Mouse (Mus musculus): ENCODE data around the gene Ptprs. TPM values are rescaled to one million over a fixed set of nuclear protein-coding genes. Genes with fewer than 3 reads are reported as not detected.
"Not testable (repeated sequence)": the region's sequence is repeated elsewhere in the genome, so short reads cannot be mapped to it uniquely, and the experiment has no call there.

Gene Ptprs
- polyA plus RNA-seq, 1 experiment from 2014 or later, result 229 TPM

- H3K9ac ChIP-seq (ENCODE audit: low read depth, low read length), result no peak overlapping the region; the same call in 1 of the 2 replicates
- ATAC-seq, result no peak
- H3K27ac ChIP-seq (ENCODE audit: low read depth, low read length), result peak overlapping the region; percentile 49
- peaks cover 24% of the 10 kb centered on the region for H3K27me3 ChIP-seq (replicated peaks; ENCODE audit: control insufficient read depth, insufficient read depth, low read length)
- no peak overlapping the region; the same call in 1 of the 2 replicates for H3K4me3 ChIP-seq (ENCODE audit: low read length)
- H3K9me3 ChIP-seq (ENCODE audit: control insufficient read depth, low read length), result no peaks in the 10 kb centered on the region
- peaks cover 28% of the 10 kb centered on the region for H3K4me1 ChIP-seq (ENCODE audit: control insufficient read depth, insufficient read depth, low read depth, low read length)
- H3K36me3 ChIP-seq (ENCODE audit: control insufficient read depth, insufficient read depth, low read length), result no peaks in the 10 kb centered on the region
- WGBS, result 21% methylated on average over 27 of the region's 27 CpGs
- peak overlapping the region; percentile 49 for H3K4me2 ChIP-seq (ENCODE audit: low read length)
Observed at GRCm38 (mm10) chr17:56510473-56510969, 34.2 kb upstream of the Ptprs start.

DNA sequence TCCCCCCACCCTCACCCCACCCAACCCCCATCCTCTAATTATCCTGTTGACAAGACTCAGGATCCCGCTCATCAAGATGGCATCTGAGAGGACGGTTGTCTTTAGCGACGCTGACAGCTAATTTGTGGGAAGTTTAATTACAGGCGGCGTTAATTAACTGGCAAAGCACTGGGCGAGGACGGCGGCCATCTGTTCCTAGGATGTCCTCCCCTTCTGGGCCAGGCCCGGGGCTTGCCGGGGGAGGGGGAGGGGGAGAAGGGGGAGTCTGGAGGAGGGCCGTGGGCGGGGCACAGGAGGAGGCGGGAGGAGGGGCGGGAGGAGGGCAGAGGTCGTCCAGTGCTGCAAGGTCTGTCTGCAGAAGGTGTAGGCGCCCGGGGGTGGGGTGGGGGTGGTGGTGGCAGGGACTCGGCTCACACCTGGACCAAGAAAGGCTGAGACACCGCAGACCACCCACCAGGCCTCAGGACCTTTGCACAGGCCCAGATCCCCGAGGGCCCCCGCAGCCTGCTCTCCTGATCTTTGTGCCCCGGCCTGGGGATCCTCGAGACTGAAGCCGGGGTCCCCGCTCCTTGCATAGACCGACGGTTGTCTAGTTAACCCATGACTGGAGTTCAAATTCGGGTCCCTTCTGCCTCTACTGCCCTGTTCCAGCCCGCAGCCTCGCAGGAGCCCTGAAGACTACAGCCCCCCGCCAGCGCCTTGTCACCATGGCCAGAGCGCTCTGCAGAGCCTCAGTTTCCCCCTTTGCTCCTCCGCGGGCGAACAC, 33.6 kb upstream of the Ptprs start:
- H3K36me3 ChIP-seq (ENCODE audit: control insufficient read depth, insufficient read depth, low read length), result no peaks in the 10 kb centered on the region
- H3K4me1 ChIP-seq (ENCODE audit: control insufficient read depth, insufficient read depth, low read depth, low read length), result peaks cover 22% of the 10 kb centered on the region
- H3K4me3 ChIP-seq (ENCODE audit: low read length), result no peak overlapping the region
- H3K27ac ChIP-seq (ENCODE audit: low read depth, low read length), result peak overlapping the region; percentile 49
- H3K9ac ChIP-seq (ENCODE audit: low read depth, low read length), result no peak overlapping the region
- no peak; the same call in 1 of the 2 replicates for ATAC-seq
- peak overlapping the region; percentile 9; the same call in 1 of the 2 replicates for H3K4me2 ChIP-seq (ENCODE audit: low read length)
- no peaks in the 10 kb centered on the region for H3K9me3 ChIP-seq (ENCODE audit: control insufficient read depth, low read length)
- peaks cover 24% of the 10 kb centered on the region for H3K27me3 ChIP-seq (replicated peaks; ENCODE audit: control insufficient read depth, insufficient read depth, low read length)
- 7% methylated on average over 29 of the region's 37 CpGs for WGBS

DNA sequence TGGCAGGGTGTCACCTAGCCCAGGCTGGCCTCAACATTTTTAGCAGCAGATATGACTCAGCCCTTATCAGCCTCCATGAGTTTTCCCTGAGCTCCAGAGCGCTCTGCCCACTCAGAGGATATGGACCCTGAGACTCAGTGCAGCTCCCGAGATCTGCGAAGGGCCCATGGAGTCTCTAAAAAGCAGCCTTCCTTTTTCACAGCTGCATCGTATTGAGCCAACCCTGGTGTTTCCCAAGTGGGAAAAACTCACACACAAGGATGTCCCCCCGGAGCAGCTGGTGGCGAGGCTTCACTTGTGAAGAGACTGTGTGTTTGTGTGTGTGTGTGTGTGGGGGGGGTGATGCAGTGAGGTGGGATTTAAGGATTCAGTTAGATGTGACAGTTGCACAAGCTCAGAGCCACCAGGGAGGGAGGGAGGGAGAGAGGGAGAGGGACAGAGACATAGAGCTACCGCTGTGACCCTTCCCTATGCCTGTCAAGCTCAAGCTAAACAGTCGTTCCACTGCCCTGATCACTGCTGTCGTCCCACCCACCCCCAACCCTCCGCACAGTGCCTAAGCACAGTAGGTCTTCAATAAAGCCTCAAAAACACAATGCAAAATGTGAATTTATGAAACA, 32.8 kb upstream of the Ptprs start:
- no peak overlapping the region for H3K4me3 ChIP-seq (ENCODE audit: low read length)
- H3K9ac ChIP-seq (ENCODE audit: low read depth, low read length), result no peak overlapping the region
- H3K27ac ChIP-seq (ENCODE audit: low read depth, low read length), result peak overlapping the region; percentile 49; the same call in 1 of the 2 replicates
- no peak for ATAC-seq
- H3K36me3 ChIP-seq (ENCODE audit: control insufficient read depth, insufficient read depth, low read length), result no peaks in the 10 kb centered on the region
- H3K4me2 ChIP-seq (ENCODE audit: low read length), result 0 out of 2 replicates have a peak overlapping the region, but pooled peaks have one; percentile 9
- H3K4me1 ChIP-seq (ENCODE audit: control insufficient read depth, insufficient read depth, low read depth, low read length), result peaks cover 22% of the 10 kb centered on the region
- peaks cover 24% of the 10 kb centered on the region for H3K27me3 ChIP-seq (replicated peaks; ENCODE audit: control insufficient read depth, insufficient read depth, low read length)
- WGBS, result 31% methylated on average over 10 of the region's 10 CpGs
- H3K9me3 ChIP-seq (ENCODE audit: control insufficient read depth, low read length), result no peaks in the 10 kb centered on the region; the same call in 1 of the 2 replicates

DNA sequence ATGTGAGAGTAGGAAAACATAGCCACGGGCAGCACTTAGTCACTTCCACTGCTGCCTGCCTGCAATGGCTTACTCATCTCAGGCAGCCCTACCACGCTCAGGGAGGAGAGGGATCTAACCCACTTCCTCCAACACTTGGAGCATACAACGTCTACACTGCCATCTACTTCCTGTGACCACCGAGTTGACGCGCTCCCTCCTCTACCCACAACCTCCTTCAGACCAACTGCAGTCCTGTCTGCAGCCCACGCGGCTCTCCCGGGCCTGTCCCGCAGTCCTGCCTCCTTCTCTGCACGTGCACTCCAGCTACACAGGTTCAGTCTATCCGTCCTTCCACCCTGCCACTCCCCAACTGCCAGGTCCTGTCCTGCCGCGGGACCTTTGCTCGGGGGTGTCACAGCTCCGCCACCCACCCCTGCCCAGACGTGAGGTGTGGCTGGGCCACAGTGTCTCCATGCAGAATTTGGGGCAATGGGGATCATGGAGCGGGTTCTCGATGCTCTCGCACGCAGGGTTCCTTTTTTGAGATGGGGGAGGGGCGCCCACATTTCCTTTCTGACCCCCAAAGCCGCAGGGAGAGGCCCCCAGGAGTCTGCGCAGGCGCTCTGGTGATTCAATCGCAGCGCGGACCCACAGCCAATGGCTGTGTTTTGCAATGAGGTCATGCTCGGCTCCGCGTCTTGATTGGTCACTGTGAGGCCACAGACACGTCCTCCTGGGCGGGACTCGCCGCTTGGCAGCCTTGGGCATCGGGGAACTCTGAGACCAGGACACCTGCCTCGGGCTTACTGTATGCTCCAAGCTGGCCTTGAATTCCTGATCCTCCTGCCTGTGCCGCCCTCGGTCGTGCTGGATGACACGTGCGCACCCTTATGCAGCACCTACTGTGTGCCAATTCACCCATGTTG, 31.1 kb upstream of the Ptprs start:
- WGBS, result under 1% methylated on average over 41 of the region's 42 CpGs
- peak; percentile 94 for ATAC-seq

DNA sequence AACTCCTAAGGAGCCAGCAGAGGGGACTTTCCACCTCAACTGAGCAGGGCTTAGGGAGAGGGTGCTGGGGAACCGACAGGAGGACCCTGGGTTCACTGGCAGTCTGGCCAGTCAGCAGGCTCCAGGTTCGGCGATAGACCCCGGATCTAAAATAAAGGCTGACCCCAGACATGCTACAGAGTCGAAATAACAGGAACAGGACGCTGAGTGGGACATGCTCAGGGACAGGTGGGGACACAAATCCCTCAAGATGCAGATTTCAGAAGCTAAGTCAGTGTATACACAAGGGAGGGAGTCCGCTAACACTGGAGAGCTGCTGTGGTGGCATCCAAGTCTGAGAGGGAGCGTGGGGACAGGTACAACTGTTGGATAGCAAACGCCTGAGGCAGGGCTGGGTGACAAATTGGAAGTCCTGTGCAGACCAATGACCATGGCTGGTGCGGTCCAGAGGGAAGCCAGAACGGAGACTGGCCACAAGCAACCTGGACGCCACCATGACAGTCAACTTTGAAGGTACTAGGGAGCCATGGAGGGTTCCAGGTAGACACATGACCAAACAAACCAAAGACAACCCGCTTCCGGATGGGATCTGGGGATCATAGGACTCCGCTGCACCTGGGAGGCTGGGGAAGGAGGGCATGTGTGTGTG, 30.3 kb upstream of the Ptprs start:
- Histone ChIP-seq H3K9me3 (ENCODE audit: control insufficient read depth, low read length) (no peaks in the 10 kb centered on the region; the same call in 1 of the 2 replicates), H3K4me3 (ENCODE audit: low read length) (peak overlapping the region; percentile 59), H3K4me1 (ENCODE audit: control insufficient read depth, insufficient read depth, low read depth, low read length) (peaks cover 25% of the 10 kb centered on the region), H3K27me3 (replicated peaks; ENCODE audit: control insufficient read depth, insufficient read depth, low read length) (peaks cover 12% of the 10 kb centered on the region), H3K36me3 (ENCODE audit: control insufficient read depth, insufficient read depth, low read length) (no peaks in the 10 kb centered on the region), H3K4me2 (ENCODE audit: low read length) (peak overlapping the region; percentile 97), H3K9ac (ENCODE audit: low read depth, low read length) (peak overlapping the region; percentile 92), H3K27ac (ENCODE audit: low read depth, low read length) (peak overlapping the region; percentile 96)
- 58% methylated on average over 15 of the region's 15 CpGs for WGBS
- ATAC-seq, result no peak

More for the DNA sequence above, 31.1 kb upstream of the Ptprs start:
- Histone ChIP-seq H3K36me3 (ENCODE audit: control insufficient read depth, insufficient read depth, low read length) (no peaks in the 10 kb centered on the region), H3K4me1 (ENCODE audit: control insufficient read depth, insufficient read depth, low read depth, low read length) (peaks cover 22% of the 10 kb centered on the region), H3K4me2 (ENCODE audit: low read length) (peak overlapping the region; percentile 97), H3K9me3 (ENCODE audit: control insufficient read depth, low read length) (no peaks in the 10 kb centered on the region; the same call in 1 of the 2 replicates), H3K4me3 (ENCODE audit: low read length) (peak overlapping the region; percentile 59), H3K9ac (ENCODE audit: low read depth, low read length) (peak overlapping the region; percentile 92), H3K27ac (ENCODE audit: low read depth, low read length) (peak overlapping the region; percentile 96), H3K27me3 (replicated peaks; ENCODE audit: control insufficient read depth, insufficient read depth, low read length) (peaks cover 21% of the 10 kb centered on the region)

DNA sequence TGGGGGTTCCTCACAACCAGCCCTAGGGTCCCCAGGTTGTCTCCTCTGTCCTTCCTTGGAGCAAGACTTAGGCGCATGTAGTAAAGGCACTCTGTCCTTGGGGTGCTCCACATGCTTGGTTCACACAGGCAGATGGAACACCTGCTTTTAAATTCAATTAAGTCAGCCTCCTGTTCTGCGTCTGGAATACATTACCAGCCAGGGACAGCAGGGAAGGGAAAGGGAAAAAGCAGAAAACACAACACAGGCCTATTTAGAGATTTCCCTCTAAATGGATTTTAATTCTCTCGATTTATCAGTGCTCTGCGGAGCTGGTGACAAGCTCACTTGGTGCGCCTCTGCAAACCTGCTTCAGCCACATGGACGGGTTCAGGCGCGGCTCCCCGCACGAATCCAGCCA, 29.1 kb upstream of the Ptprs start:
- Histone ChIP-seq H3K4me1 (ENCODE audit: control insufficient read depth, insufficient read depth, low read depth, low read length) (peaks cover 18% of the 10 kb centered on the region), H3K9me3 (ENCODE audit: control insufficient read depth, low read length) (no peaks in the 10 kb centered on the region; the same call in 1 of the 2 replicates)

GRCm38 (mm10) chr17:56502526-56502925, 26.2 kb upstream of the Ptprs start:
- Histone ChIP-seq H3K36me3 (ENCODE audit: control insufficient read depth, insufficient read depth, low read length) (no peaks in the 10 kb centered on the region), H3K4me1 (ENCODE audit: control insufficient read depth, insufficient read depth, low read depth, low read length) (peaks cover 15% of the 10 kb centered on the region), H3K27me3 (replicated peaks; ENCODE audit: control insufficient read depth, insufficient read depth, low read length) (no peaks in the 10 kb centered on the region), H3K27ac (ENCODE audit: low read depth, low read length) (peak overlapping the region; percentile 55), H3K4me2 (ENCODE audit: low read length) (no peak overlapping the region), H3K9me3 (ENCODE audit: control insufficient read depth, low read length) (no peaks in the 10 kb centered on the region; the same call in 1 of the 2 replicates), H3K4me3 (ENCODE audit: low read length) (no peak overlapping the region), H3K9ac (ENCODE audit: low read depth, low read length) (no peak overlapping the region)
- 16% methylated on average over 9 of the region's 9 CpGs for WGBS
- peak; percentile 74 for ATAC-seq

More for the DNA sequence above, 29.1 kb upstream of the Ptprs start:
- Histone ChIP-seq H3K4me3 (ENCODE audit: low read length) (no peak overlapping the region), H3K4me2 (ENCODE audit: low read length) (no peak overlapping the region), H3K27ac (ENCODE audit: low read depth, low read length) (no peak overlapping the region), H3K9ac (ENCODE audit: low read depth, low read length) (no peak overlapping the region), H3K36me3 (ENCODE audit: control insufficient read depth, insufficient read depth, low read length) (no peaks in the 10 kb centered on the region), H3K27me3 (replicated peaks; ENCODE audit: control insufficient read depth, insufficient read depth, low read length) (0 out of 2 replicates have a peak, but pooled peaks cover 2% of the 10 kb centered on the region)
- no peak for ATAC-seq
- WGBS, result 77% methylated on average over 10 of the region's 10 CpGs

GRCm38 (mm10) chr17:56501635-56502400, 25.5 kb upstream of the Ptprs start:
- not testable (repeated sequence) for ATAC-seq; H3K27me3 ChIP-seq (replicated peaks; ENCODE audit: control insufficient read depth, insufficient read depth, low read length); H3K9ac ChIP-seq (ENCODE audit: low read depth, low read length); H3K4me2 ChIP-seq (ENCODE audit: low read length); H3K36me3 ChIP-seq (ENCODE audit: control insufficient read depth, insufficient read depth, low read length); H3K9me3 ChIP-seq (ENCODE audit: control insufficient read depth, low read length); H3K4me3 ChIP-seq (ENCODE audit: low read length)
- WGBS, result 20% methylated on average over 2 of the region's 2 CpGs
- H3K27ac ChIP-seq (ENCODE audit: low read depth, low read length), result peak overlapping the region; percentile 55
- peaks cover 13% of the 10 kb centered on the region for H3K4me1 ChIP-seq (ENCODE audit: control insufficient read depth, insufficient read depth, low read depth, low read length)
